Comparison of ENCODE assay signal across 17 mouse cellular contexts in the genomic region with DNA sequence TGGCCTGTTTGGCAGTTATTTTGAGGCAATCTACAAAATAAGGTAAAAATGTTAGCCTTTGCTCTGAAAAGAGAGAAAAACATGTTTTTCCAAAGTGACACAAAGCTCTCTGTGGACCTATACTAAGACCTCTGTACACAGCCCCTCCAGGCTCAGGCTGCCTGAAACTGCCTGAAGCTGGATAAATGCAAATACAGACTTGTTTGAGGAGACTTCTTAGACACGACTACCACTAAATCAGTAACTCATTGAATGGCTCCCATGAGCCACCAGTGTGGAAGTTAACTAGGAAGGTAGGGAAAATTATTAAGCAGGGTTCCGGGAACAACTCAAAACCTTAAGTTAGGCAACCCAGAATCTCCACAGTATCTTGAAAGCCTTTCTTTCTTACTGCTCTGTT. TPM values are rescaled to one million over a fixed set of nuclear protein-coding genes. Genes with fewer than 3 reads are reported as not detected.
DNase-seq lines count a peak whose midpoint lies in the region; ATAC-seq and TF ChIP-seq lines count a peak whose summit lies in the region.
"Had no signal": no experiment of that assay in that cellular context is flagged by ENCODE, and none has a peak within 500 bp of the region (broad histone marks: within the 10 kb centered on the region; RNA-seq: fewer than 3 reads in every experiment).

No protein-coding gene starts in this region.

- H3K27me3 ChIP-seq in liver, embryonic 15.5 days = no peaks in the 10 kb centered on the region
- H3K27me3 ChIP-seq in liver, embryonic 11.5 days (replicated peaks; ENCODE audit: control insufficient read depth, insufficient read depth, low read length) = no peaks in the 10 kb centered on the region
- H3K27me3 ChIP-seq in intestine, embryonic 16.5 days (replicated peaks; ENCODE audit: control insufficient read depth, insufficient read depth, low read length) = no peaks in the 10 kb centered on the region
- H3K27me3 ChIP-seq in kidney, postnatal 0 days (ENCODE audit: insufficient read depth, low read length) = no peaks in the 10 kb centered on the region
- H3K27me3 ChIP-seq in stomach, postnatal 0 days (ENCODE audit: control insufficient read depth, insufficient read depth, low read length) = no peaks in the 10 kb centered on the region
- H3K27me3 ChIP-seq: heart, embryonic 13.5 days; limb, embryonic 13.5 days had no signal

- no peak overlapping the region for H3K4me2 ChIP-seq in liver, embryonic 15.5 days
- H3K4me2 ChIP-seq in liver, embryonic 11.5 days = no peak overlapping the region
- no peak overlapping the region for H3K4me2 ChIP-seq in intestine, embryonic 16.5 days (ENCODE audit: low read depth, low read length)
- no peak overlapping the region for H3K4me2 ChIP-seq in kidney, postnatal 0 days (ENCODE audit: low read length)
- H3K4me2 ChIP-seq in stomach, postnatal 0 days (replicated peaks; ENCODE audit: low read depth) = no peak overlapping the region
- H3K4me2 ChIP-seq: heart, embryonic 13.5 days; hindbrain, embryonic 14.5 days; limb, embryonic 13.5 days; midbrain, embryonic 11.5 days had no signal

- no peak overlapping the region for H3K4me3 ChIP-seq in liver, embryonic 15.5 days (replicated peaks)
- no peak overlapping the region for H3K4me3 ChIP-seq in liver, embryonic 11.5 days (ENCODE audit: low read depth, low read length)
- H3K4me3 ChIP-seq in intestine, embryonic 16.5 days (ENCODE audit: low read length) = no peak overlapping the region
- no peak overlapping the region for H3K4me3 ChIP-seq in kidney, postnatal 0 days (replicated peaks; ENCODE audit: low read depth, low read length)
- H3K4me3 ChIP-seq in stomach, postnatal 0 days (ENCODE audit: low read depth, low read length) = no peak overlapping the region
- H3K4me3 ChIP-seq: heart, embryonic 13.5 days; limb, embryonic 13.5 days had no signal

- no peak for ATAC-seq in liver, embryonic 15.5 days (ENCODE audit: insufficient read depth)
- ATAC-seq in liver, embryonic 11.5 days (replicated peaks; ENCODE audit: low FRiP score) = no peak
- 0 out of 2 replicates have a peak, but pooled peaks have one; percentile 46 for ATAC-seq in intestine, embryonic 16.5 days
- peak; percentile 86 for ATAC-seq in kidney, postnatal 0 days (replicated peaks; ENCODE audit: low FRiP score, low read depth)
- peak; percentile 87; the same call in 1 of the 2 replicates for ATAC-seq in stomach, postnatal 0 days (ENCODE audit: low FRiP score, low TSS enrichment)

- no peak overlapping the region for H3K9ac ChIP-seq in liver, embryonic 15.5 days
- no peak overlapping the region for H3K9ac ChIP-seq in liver, embryonic 11.5 days (ENCODE audit: low read depth, low read length)
- H3K9ac ChIP-seq in intestine, embryonic 16.5 days (ENCODE audit: low read depth, low read length) = no peak overlapping the region
- no peak overlapping the region for H3K9ac ChIP-seq in kidney, postnatal 0 days (ENCODE audit: low read depth, low read length)
- no peak overlapping the region for H3K9ac ChIP-seq in stomach, postnatal 0 days (ENCODE audit: low read length)
- H3K9ac ChIP-seq: heart, embryonic 13.5 days; hindbrain, embryonic 14.5 days; limb, embryonic 13.5 days had no signal

- no peaks in the 10 kb centered on the region for H3K9me3 ChIP-seq in liver, embryonic 15.5 days (replicated peaks)
- no peaks in the 10 kb centered on the region; the same call in 1 of the 2 replicates for H3K9me3 ChIP-seq in liver, embryonic 11.5 days (ENCODE audit: control insufficient read depth, low read length)
- no peaks in the 10 kb centered on the region for H3K9me3 ChIP-seq in intestine, embryonic 16.5 days (ENCODE audit: control insufficient read depth, low read length)
- H3K9me3 ChIP-seq in kidney, postnatal 0 days (replicated peaks; ENCODE audit: low read length) = no peaks in the 10 kb centered on the region
- no peaks in the 10 kb centered on the region for H3K9me3 ChIP-seq in stomach, postnatal 0 days (ENCODE audit: control insufficient read depth, low read length)
- H3K9me3 ChIP-seq: G1E; heart, embryonic 13.5 days; limb, embryonic 13.5 days had no signal

- TF ChIP-seq CTCF in kidney, postnatal 0 days (IDR thresholded peaks at IDR 0.05; ENCODE audit: low read depth) = no peak
- no peak for TF ChIP-seq CTCF in stomach, postnatal 0 days (IDR thresholded peaks at IDR 0.05; ENCODE audit: low read depth)

- 57% methylated on average over 2 of the region's 2 CpGs for WGBS in liver, embryonic 15.5 days (ENCODE audit: insufficient replicate concordance)
- WGBS in liver, embryonic 11.5 days = 67% methylated on average over 2 of the region's 2 CpGs
- 49% methylated on average over 2 of the region's 2 CpGs for WGBS in intestine, embryonic 16.5 days
- 71% methylated on average over 2 of the region's 2 CpGs for WGBS in kidney, postnatal 0 days
- WGBS in stomach, postnatal 0 days = 52% methylated on average over 2 of the region's 2 CpGs

- H3K4me1 ChIP-seq in liver, embryonic 15.5 days (replicated peaks) = peaks cover 8% of the 10 kb centered on the region; the same call in 1 of the 2 replicates
- H3K4me1 ChIP-seq in liver, embryonic 11.5 days (replicated peaks; ENCODE audit: control insufficient read depth, insufficient read depth, low read length) = no peaks in the 10 kb centered on the region
- no peaks in the 10 kb centered on the region for H3K4me1 ChIP-seq in intestine, embryonic 16.5 days (ENCODE audit: control insufficient read depth, insufficient read depth, low read length)
- H3K4me1 ChIP-seq in kidney, postnatal 0 days (replicated peaks; ENCODE audit: insufficient read depth, low read length) = no peaks in the 10 kb centered on the region
- no peaks in the 10 kb centered on the region for H3K4me1 ChIP-seq in stomach, postnatal 0 days (replicated peaks; ENCODE audit: control insufficient read depth, insufficient read depth)
- H3K4me1 ChIP-seq: heart, embryonic 13.5 days; limb, embryonic 13.5 days had no signal

- no peaks in the 10 kb centered on the region for H3K36me3 ChIP-seq in liver, embryonic 15.5 days (replicated peaks)
- H3K36me3 ChIP-seq in liver, embryonic 11.5 days (ENCODE audit: control insufficient read depth, insufficient read depth, low read length) = no peaks in the 10 kb centered on the region
- H3K36me3 ChIP-seq in intestine, embryonic 16.5 days (ENCODE audit: control insufficient read depth, insufficient read depth, low read length) = no peaks in the 10 kb centered on the region
- H3K36me3 ChIP-seq in kidney, postnatal 0 days (ENCODE audit: insufficient read depth, low read length) = no peaks in the 10 kb centered on the region
- H3K36me3 ChIP-seq in stomach, postnatal 0 days (ENCODE audit: control insufficient read depth, insufficient read depth, low read length) = no peaks in the 10 kb centered on the region
- H3K36me3 ChIP-seq: G1E; limb, embryonic 13.5 days had no signal

- DNase-seq in liver, embryonic 11.5 days (ENCODE audit: low spot score) = no peak
- no peak for DNase-seq in kidney, postnatal 0 days (ENCODE audit: low spot score)
- peak; percentile 26 for DNase-seq in stomach, postnatal 0 days (ENCODE audit: low spot score)
- DNase-seq in gastrocnemius, adult 8-10 months (ENCODE audit: low spot score in 2 of 2) = no peak
- DNase-seq in neural tube, embryonic 10.5 days (ENCODE audit: extremely low spot score, low spot score) = no peak
- DNase-seq: cerebellum, adult 18-20 months; gastrocnemius, postnatal 10 days; heart, adult 11 months; lung, adult 2 months; thymus, postnatal 25 days had no signal

- H3K27ac ChIP-seq in liver, embryonic 15.5 days (replicated peaks) = 0 out of 2 replicates have a peak overlapping the region, but pooled peaks have one; percentile 19
- no peak overlapping the region for H3K27ac ChIP-seq in liver, embryonic 11.5 days (ENCODE audit: low read depth, low read length)
- H3K27ac ChIP-seq in intestine, embryonic 16.5 days (ENCODE audit: low read length) = no peak overlapping the region
- peak overlapping the region; percentile 60 for H3K27ac ChIP-seq in kidney, postnatal 0 days
- peak overlapping the region; percentile 35; the same call in 1 of the 2 replicates for H3K27ac ChIP-seq in stomach, postnatal 0 days (replicated peaks)
- H3K27ac ChIP-seq: heart, embryonic 13.5 days; hindbrain, embryonic 14.5 days; limb, embryonic 13.5 days had no signal

- TF ChIP-seq EP300 in stomach, postnatal 0 days (optimal IDR thresholded peaks at IDR 0.05) = no peak

RNA-seq across cellular contexts. Expression of a gene that starts 17.8 kb away (rescaled TPM):
- 5.8 and 6.0 TPM in 2 replicates for polyA plus RNA-seq in liver, embryonic 15.5 days (2015; fragmentation: Nextera tagmentation; extraction: Ambion mirVana)
- 17.0 and 18.6 TPM in 2 replicates for polyA plus RNA-seq in liver, embryonic 11.5 days (2014; fragmentation: Nextera tagmentation; extraction: Ambion mirVana)
- polyA plus RNA-seq in intestine, embryonic 16.5 days (2015; fragmentation: Nextera tagmentation; extraction: Ambion mirVana) = 8.0 and 8.3 TPM in 2 replicates
- 6.9 and 8.1 TPM in 2 replicates for polyA plus RNA-seq in kidney, postnatal 0 days (2015; fragmentation: Nextera tagmentation; extraction: Ambion mirVana)
- polyA plus RNA-seq in stomach, postnatal 0 days (2015; fragmentation: Nextera tagmentation; extraction: Ambion mirVana) = 3.2 and 3.4 TPM in 2 replicates
- total RNA-seq in gastrocnemius, adult 8-10 months (2022) = under 1 TPM; 0.27 to 0.58 (median 0.44) TPM

RNA-seq across cellular contexts. Expression of a gene that starts 43.4 kb away (rescaled TPM):
- 10.1 and 10.8 TPM in 2 replicates for polyA plus RNA-seq in liver, embryonic 15.5 days (2015; fragmentation: Nextera tagmentation; extraction: Ambion mirVana)
- 15.3 and 15.8 TPM in 2 replicates for polyA plus RNA-seq in liver, embryonic 11.5 days (2014; fragmentation: Nextera tagmentation; extraction: Ambion mirVana)
- polyA plus RNA-seq in intestine, embryonic 16.5 days (2015; fragmentation: Nextera tagmentation; extraction: Ambion mirVana) = 16.8 and 17.2 TPM in 2 replicates
- polyA plus RNA-seq in kidney, postnatal 0 days (2015; fragmentation: Nextera tagmentation; extraction: Ambion mirVana) = 11.2 and 13.0 TPM in 2 replicates
- polyA plus RNA-seq in stomach, postnatal 0 days (2015; fragmentation: Nextera tagmentation; extraction: Ambion mirVana) = 10.2 and 10.4 TPM in 2 replicates
- total RNA-seq in gastrocnemius, adult 8-10 months (2022) = 1 to 10 TPM; 4.0 to 6.8 (median 5.3) TPM

Comparison
In these comparisons a context has a peak if more than half of its experiments do, and no peak if none do; other contexts are left out.
1. H3K27ac ChIP-seq: peak in liver, embryonic 15.5 days (single experiment), kidney, postnatal 0 days (single experiment) and stomach, postnatal 0 days (single experiment); none in liver, embryonic 11.5 days (single experiment) and intestine, embryonic 16.5 days (single experiment).
2. ATAC-seq: peak in intestine, embryonic 16.5 days (single experiment), kidney, postnatal 0 days (single experiment) and stomach, postnatal 0 days (single experiment); none in liver, embryonic 15.5 days (single experiment) and liver, embryonic 11.5 days (single experiment).